Mouse (Mus musculus) thymus, adult 2 months (tissue): ENCODE data around the gene Kdm4b.

ENCODE experiments used
- CTCF ChIP-seq: fragments of 200-500 bp; IDR thresholded peaks from 2 replicates; pipeline ENCODE4 v1.5.1; 2012; ENCODE audit warnings: mild to moderate bottlenecking, control low read depth, low read length, moderate library complexity, borderline replicate concordance; ENCODE audit not compliant: control insufficient read depth, poor library complexity, insufficient read depth; ENCODE audit errors: extremely low read depth
- POLR2A ChIP-seq: fragments of 200-500 bp; IDR thresholded peaks from 2 replicates; pipeline ENCODE4 v1.6.1; 2012; ENCODE audit warnings: mild to moderate bottlenecking, low read length, control low read depth, moderate library complexity; ENCODE audit not compliant: control insufficient read depth, poor library complexity, insufficient read depth; ENCODE audit errors: extremely low read depth

DNA sequence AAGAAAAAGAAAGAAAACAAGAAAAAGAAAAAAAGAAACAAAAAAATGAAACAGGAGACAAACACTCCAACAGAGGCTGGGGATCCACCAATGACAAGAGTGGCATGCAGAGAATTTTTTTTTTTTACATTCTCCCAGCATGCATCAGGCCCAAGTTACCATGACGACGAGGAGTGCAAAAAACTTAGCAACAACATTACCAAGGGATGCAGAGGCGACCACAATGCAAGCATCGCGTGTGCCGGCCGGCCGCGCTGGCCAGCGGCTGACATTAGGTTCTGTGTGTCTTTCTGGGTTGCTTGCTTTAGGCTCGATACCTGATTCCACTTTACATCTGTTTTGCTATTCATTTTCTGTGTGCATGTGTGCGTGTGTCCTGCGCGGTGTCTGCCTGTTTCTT is 119.5 kb downstream of the Kdm4b start:
- TF ChIP-seq POLR2A (no peak), CTCF (no peak)
